Mouse (Mus musculus): ENCODE results near the gene Apol8. TPM values are rescaled to one million over a fixed set of nuclear protein-coding genes. Genes with fewer than 3 reads are reported as not detected.
"Not testable (repeated sequence)": the region's sequence is repeated elsewhere in the genome, so short reads cannot be mapped to it uniquely, and the experiment has no call there.

The Apol8 gene
- total RNA-seq, 2 experiments from 2014 or later = 0.21 TPM; not detected in 1

DNA sequence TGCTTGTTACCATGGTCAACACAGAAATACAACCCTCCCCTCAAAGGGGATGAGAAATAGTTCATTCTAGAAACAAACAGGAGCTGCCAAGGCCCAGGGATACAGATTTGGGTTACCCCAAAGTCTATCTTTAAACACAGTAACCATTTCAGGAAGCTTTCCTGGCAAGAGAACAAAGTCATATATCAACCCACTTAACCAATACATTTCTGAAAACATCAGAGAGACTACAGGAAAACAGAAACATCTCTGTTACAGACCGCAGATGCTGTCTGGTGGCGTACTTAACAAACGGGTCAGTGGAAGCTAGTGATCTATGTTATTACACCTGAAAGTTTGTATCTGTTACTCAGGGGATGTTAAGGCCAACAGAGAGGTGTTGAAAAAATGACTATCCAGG is 51.5 kb downstream of the Apol8 start:
- DNase-seq (ENCODE audit: low spot score in 2 of 2) = not testable (repeated sequence)

DNA sequence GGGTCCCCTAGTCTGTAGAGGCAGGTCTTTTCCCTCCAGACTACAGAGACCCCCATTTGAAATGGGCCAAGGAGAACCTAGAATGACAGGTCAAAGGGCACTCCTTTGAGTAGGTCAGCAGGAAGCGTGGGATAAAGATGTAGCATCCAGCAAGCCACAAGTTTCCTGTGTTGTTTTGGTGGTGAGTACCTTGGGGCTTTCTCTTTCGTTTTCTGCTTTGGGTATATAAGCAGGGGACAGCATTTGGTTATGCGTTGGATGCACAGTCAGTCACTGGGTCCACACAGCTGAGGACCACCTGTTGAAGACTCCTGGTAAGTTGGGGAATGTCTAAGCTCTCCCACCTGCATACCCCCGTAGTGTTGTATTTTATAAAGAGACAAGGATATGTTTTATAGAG is 58.1 kb downstream of the Apol8 start, which contains the start of gene Apol7e:
Gene Apol7e, plus strand, starts transcription at position 202 of the 400 bp plus-strand sequence.
- DNase-seq (ENCODE audit: low spot score in 2 of 2) = not testable (repeated sequence)

Other genes starting within 250 kb of the Apol8 start
- not detected for gene Apol11a, start 248.7 kb downstream of the Apol8 start, total RNA-seq (2021)
- gene Apol7c, start 223.7 kb downstream of the Apol8 start, total RNA-seq (2021) = not detected
- gene 1700025B11Rik, start 195.1 kb downstream of the Apol8 start, total RNA-seq (2021) = not detected
- gene Apol10b, start 160.9 kb downstream of the Apol8 start, total RNA-seq (2021) = under 1 TPM; 0.18 to 0.20 TPM
- gene Gm36245, start 157.7 kb downstream of the Apol8 start, total RNA-seq (2021) = not detected
- not detected for gene Apol11b, start 113.7 kb downstream of the Apol8 start, total RNA-seq (2021)
- gene Apol7e, start 58.1 kb downstream of the Apol8 start, total RNA-seq (2021) = under 1 TPM in 1 of 2 experiments, not detected in 1; 0.20 TPM
- gene Apol9b, start 28.0 kb downstream of the Apol8 start, total RNA-seq (2021) = not detected
- 100 to 1,000 TPM; 171 to 187 TPM for gene Myh9, start 85.2 kb upstream of the Apol8 start, total RNA-seq (2021)
- 100 to 1,000 TPM; 152 to 157 TPM for gene Txn2, start 172.0 kb upstream of the Apol8 start, total RNA-seq (2021)
- gene Foxred2, start 199.7 kb upstream of the Apol8 start, total RNA-seq (2021) = 1 to 10 TPM; 1.4 to 1.5 TPM
- gene Eif3d, start 213.8 kb upstream of the Apol8 start, total RNA-seq (2021) = 100 to 1,000 TPM; 115 to 120 TPM

Data from gastrocnemius, postnatal 4 days (tissue).